Mouse (Mus musculus) liver, embryonic 12.5 days (tissue): Measurements from ENCODE around the gene Nat8l. TPM values are rescaled to one million over a fixed set of nuclear protein-coding genes. Genes with fewer than 3 reads are reported as not detected.

Experiments used
- ATAC-seq: fragments of 200-750 bp; cut with Nextera tagmentation; 2 replicates; pipeline ENCODE4 v1.8.0; 2017; ENCODE audit warnings: moderate number of reproducible peaks, mild to moderate bottlenecking, moderate library complexity
- H3K27ac ChIP-seq: fragments of 300-500 bp; sonication (generic); 2 replicates; pipeline ENCODE4 v1.5.1; 2016; ENCODE audit warnings: mild to moderate bottlenecking
- H3K27me3 ChIP-seq: fragments of 300-500 bp; sonication (generic); replicated peaks from 2 replicates; pipeline ENCODE4 v1.6.1; 2016; ENCODE audit warnings: mild to moderate bottlenecking, moderate library complexity
- H3K36me3 ChIP-seq: fragments of 300-500 bp; sonication (generic); 2 replicates; pipeline ENCODE4 v1.6.1; 2016; ENCODE audit warnings: mild to moderate bottlenecking, moderate library complexity
- H3K4me1 ChIP-seq: fragments of 300-500 bp; sonication (generic); 2 replicates; pipeline ENCODE4 v1.6.1; 2016
- H3K4me2 ChIP-seq: fragments of 300-500 bp; sonication (generic); 2 replicates; pipeline ENCODE4 v1.6.1; 2016; ENCODE audit warnings: mild to moderate bottlenecking, moderate library complexity
- H3K4me3 ChIP-seq: fragments of 300-500 bp; sonication (generic); 2 replicates; pipeline ENCODE4 v1.5.1; 2016; ENCODE audit warnings: mild to moderate bottlenecking, moderate library complexity
- H3K9ac ChIP-seq: fragments of 300-500 bp; sonication (generic); 2 replicates; pipeline ENCODE4 v1.6.1; 2016; ENCODE audit warnings: mild to moderate bottlenecking, moderate library complexity
- H3K9me3 ChIP-seq: fragments of 300-500 bp; sonication (generic); replicated peaks from 2 replicates; pipeline ENCODE4 v1.6.1; 2016; ENCODE audit warnings: mild to moderate bottlenecking, moderate library complexity
- WGBS: fragments of 180-500 bp; shearing (Covaris S2); methylation state at CpG from one replicate; pipeline ENCODE4 v1.1.7; 2016; ENCODE audit not compliant: insufficient replicate concordance; 5-methylcytosine and 5-hydroxymethylcytosine counted together
- polyA plus RNA-seq: library from polyadenylated mRNA; unstranded; fragments of >200 nt; fragmentation: Nextera tagmentation; extraction: Ambion mirVana; gene quantifications from 2 replicates; pipeline ENCODE4 v1.2.1, GENCODE M21; 2016

Nat8l gene
- polyA plus RNA-seq, 1 experiment from 2014 or later, result 0.04 TPM

GRCm38 (mm10) chr5:34007392-34007941 lies 11.7 kb downstream of the Nat8l start:
- H3K4me2 ChIP-seq, result no peak overlapping the region
- H3K27ac ChIP-seq, result no peak overlapping the region
- no peaks in the 10 kb centered on the region for H3K9me3 ChIP-seq
- no peak for ATAC-seq
- peaks cover 21% of the 10 kb centered on the region; the same call in 1 of the 2 replicates for H3K27me3 ChIP-seq
- 55% methylated on average over 4 of the region's 4 CpGs for WGBS
- H3K36me3 ChIP-seq, result no peaks in the 10 kb centered on the region
- H3K4me1 ChIP-seq, result no peaks in the 10 kb centered on the region
- no peak overlapping the region for H3K9ac ChIP-seq
- no peak overlapping the region for H3K4me3 ChIP-seq

- Histone ChIP-seq H3K27ac (no peak overlapping the region), H3K9ac (no peak overlapping the region), H3K27me3 (peaks cover 7% of the 10 kb centered on the region; the same call in 1 of the 2 replicates), H3K4me1 (no peaks in the 10 kb centered on the region), H3K9me3 (no peaks in the 10 kb centered on the region), H3K4me2 (no peak overlapping the region), H3K4me3 (no peak overlapping the region), H3K36me3 (no peaks in the 10 kb centered on the region)
- WGBS, result 40% methylated on average over 1 of the region's 1 CpGs
- ATAC-seq, result no peak
These were observed 18.9 kb downstream of the Nat8l start for GRCm38 (mm10) chr5:34014652-34015051.

GRCm38 (mm10) chr5:34018968-34019367 lies 23.2 kb downstream of the Nat8l start:
- no peaks in the 10 kb centered on the region for H3K4me1 ChIP-seq
- no peak overlapping the region for H3K4me3 ChIP-seq
- no peak overlapping the region for H3K4me2 ChIP-seq
- no peaks in the 10 kb centered on the region for H3K27me3 ChIP-seq
- 64% methylated on average over 4 of the region's 4 CpGs for WGBS
- H3K9ac ChIP-seq, result no peak overlapping the region
- H3K27ac ChIP-seq, result no peak overlapping the region
- no peaks in the 10 kb centered on the region for H3K36me3 ChIP-seq
- no peak for ATAC-seq
- H3K9me3 ChIP-seq, result no peaks in the 10 kb centered on the region

GRCm38 (mm10) chr5:34030101-34030500 lies 34.3 kb downstream of the Nat8l start:
- H3K4me3 ChIP-seq, result no peak overlapping the region
- H3K4me1 ChIP-seq, result no peaks in the 10 kb centered on the region
- no peaks in the 10 kb centered on the region for H3K9me3 ChIP-seq
- H3K36me3 ChIP-seq, result no peaks in the 10 kb centered on the region
- WGBS, result 51% methylated on average over 4 of the region's 4 CpGs
- H3K9ac ChIP-seq, result no peak overlapping the region
- no peak overlapping the region for H3K4me2 ChIP-seq
- no peak for ATAC-seq
- no peaks in the 10 kb centered on the region for H3K27me3 ChIP-seq
- H3K27ac ChIP-seq, result no peak overlapping the region

- H3K27ac ChIP-seq, result no peak overlapping the region
- H3K9me3 ChIP-seq, result no peaks in the 10 kb centered on the region
- ATAC-seq, result no peak
- H3K4me3 ChIP-seq, result no peak overlapping the region
- 42% methylated on average over 6 of the region's 6 CpGs for WGBS
- H3K9ac ChIP-seq, result no peak overlapping the region
- no peaks in the 10 kb centered on the region for H3K27me3 ChIP-seq
- no peaks in the 10 kb centered on the region for H3K4me1 ChIP-seq
- no peaks in the 10 kb centered on the region for H3K36me3 ChIP-seq
- H3K4me2 ChIP-seq, result no peak overlapping the region
These were observed 35.2 kb downstream of the Nat8l start for GRCm38 (mm10) chr5:34031022-34031421.

GRCm38 (mm10) chr5:34032520-34032919 lies 36.7 kb downstream of the Nat8l start:
- Histone ChIP-seq H3K9ac (no peak overlapping the region), H3K36me3 (no peaks in the 10 kb centered on the region), H3K4me2 (no peak overlapping the region), H3K27ac (no peak overlapping the region), H3K9me3 (no peaks in the 10 kb centered on the region), H3K4me3 (no peak overlapping the region), H3K27me3 (no peaks in the 10 kb centered on the region), H3K4me1 (no peaks in the 10 kb centered on the region)
- no peak for ATAC-seq
- WGBS, result 54% methylated on average over 3 of the region's 3 CpGs

Other genes starting within 250 kb of the Nat8l start
- 40.9 and 41.7 TPM in 2 replicates for gene Letm1, start 213.2 kb upstream of the Nat8l start, polyA plus RNA-seq
- 38.1 and 40.0 TPM in 2 replicates for gene Nsd2, start 175.3 kb upstream of the Nat8l start, polyA plus RNA-seq
- 42.7 and 42.9 TPM in 2 replicates for gene Nelfa, start 59.6 kb upstream of the Nat8l start, polyA plus RNA-seq
- gene Gm1673, start 12.6 kb upstream of the Nat8l start, polyA plus RNA-seq, result 11.6 and 13.0 TPM in 2 replicates
- gene Poln, start 173.5 kb downstream of the Nat8l start, polyA plus RNA-seq, result 0.48 and 0.56 TPM in 2 replicates
- gene Haus3, start 173.5 kb downstream of the Nat8l start, polyA plus RNA-seq, result 38.0 and 39.8 TPM in 2 replicates
- 5.4 and 5.5 TPM in 2 replicates for gene Mxd4, start 191.7 kb downstream of the Nat8l start, polyA plus RNA-seq